Mouse (Mus musculus) cerebellum, adult 2 months (tissue): ENCODE data around the gene Pde8a. TPM values are rescaled to one million over a fixed set of nuclear protein-coding genes. Genes with fewer than 3 reads are reported as not detected.

Source experiments
- DNase-seq, 2 experiments: peaks; one replicate each; pipeline ENCODE4 v3.0.0; 2021
- H3K27ac ChIP-seq: fragments of 200-500 bp; 2 replicates; pipeline ENCODE4 v1.5.1; 2012; ENCODE audit warnings: low read length, control low read depth, inconsistent platforms; ENCODE audit not compliant: insufficient read depth
- H3K27me3 ChIP-seq: fragments of 200-500 bp; 2 replicates; pipeline ENCODE4 v1.6.1; 2012; ENCODE audit warnings: inconsistent platforms, mild to moderate bottlenecking, low read length, moderate library complexity; ENCODE audit not compliant: control insufficient read depth, insufficient read depth
- H3K4me1 ChIP-seq: fragments of 200-500 bp; 2 replicates; pipeline ENCODE4 v1.6.1; 2011; ENCODE audit warnings: low read length; ENCODE audit not compliant: control insufficient read depth, insufficient read depth
- H3K4me3 ChIP-seq: fragments of 200-500 bp; replicated peaks from 2 replicates; pipeline ENCODE3; 2011; ENCODE audit warnings: mild to moderate bottlenecking, low read depth, low read length, control low read depth; ENCODE audit not compliant: insufficient read depth
- CTCF ChIP-seq: fragments of 200-500 bp; IDR thresholded peaks from 2 replicates; pipeline ENCODE4 v1.5.1; 2011; ENCODE audit warnings: low read depth, mild to moderate bottlenecking, control low read depth, low read length, moderate library complexity, borderline replicate concordance; ENCODE audit not compliant: insufficient read depth
- POLR2A ChIP-seq: fragments of 200-500 bp; IDR thresholded peaks from 2 replicates; pipeline ENCODE4 v1.6.1; 2011; ENCODE audit warnings: low read length, control low read depth, borderline replicate concordance; ENCODE audit not compliant: insufficient read depth
- WGBS: fragments of 180-500 bp; shearing (Covaris S2); methylation state at CpG from one replicate; pipeline ENCODE4 v1.1.7; 2018; 5-methylcytosine and 5-hydroxymethylcytosine counted together
- polyA plus RNA-seq: library from polyadenylated mRNA; depleted of rRNA; stranded (reverse); fragments of >200 nt; gene quantifications from 2 replicates; pipeline ENCODE4 v1.2.3, GENCODE M21; 2012

Pde8a gene
- polyA plus RNA-seq, 1 experiment: 21.8 TPM

DNA sequence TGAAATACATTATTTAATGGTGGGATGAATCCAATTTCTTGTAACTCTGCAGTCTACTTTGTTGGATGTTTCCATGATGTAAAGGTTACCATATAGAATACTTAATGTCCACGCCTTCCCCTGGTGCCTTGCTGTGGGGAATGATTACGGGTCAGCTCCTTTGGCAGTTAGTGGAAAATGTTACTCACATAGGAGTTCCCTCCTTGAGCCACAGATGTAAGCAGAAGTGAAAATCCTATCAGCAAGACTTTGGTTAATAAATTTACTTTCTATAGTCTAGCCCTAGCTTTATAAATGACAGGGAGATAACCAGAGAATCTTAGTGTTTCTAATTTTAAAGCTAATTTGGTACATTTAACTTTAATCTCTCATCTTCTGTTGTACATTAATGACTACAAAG lies 81.8 kb downstream of the Pde8a start:
- no peaks in the 10 kb centered on the region for H3K27me3 ChIP-seq
- TF ChIP-seq POLR2A (no peak), CTCF (no peak)
- H3K4me3 ChIP-seq: no peak overlapping the region
- DNase-seq: no peak
- 94% methylated on average over 2 of the region's 2 CpGs for WGBS
- no peak overlapping the region for H3K27ac ChIP-seq
- H3K4me1 ChIP-seq: no peaks in the 10 kb centered on the region

DNA sequence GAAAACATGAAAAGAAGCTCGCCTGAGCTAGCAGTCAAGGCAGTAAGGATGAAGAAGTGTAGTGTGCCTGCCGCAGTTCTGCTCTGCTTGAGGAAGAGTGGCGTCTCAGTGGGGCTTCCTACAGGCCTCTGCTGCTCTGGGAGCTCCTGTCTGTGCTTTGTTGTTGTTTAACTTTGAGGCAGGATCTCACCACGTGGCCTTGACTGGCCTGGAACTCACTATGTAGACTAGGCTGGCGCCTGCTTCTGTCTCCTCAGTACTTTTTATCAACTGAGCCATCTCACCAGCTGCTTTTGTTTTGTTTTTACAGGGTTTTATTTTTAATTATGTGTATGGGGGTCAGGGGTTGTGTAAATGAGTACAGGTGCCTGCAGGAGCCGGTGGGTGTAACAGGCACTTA lies 84.8 kb downstream of the Pde8a start:
- 53% methylated on average over 6 of the region's 6 CpGs for WGBS
- Histone ChIP-seq H3K27me3 (no peaks in the 10 kb centered on the region), H3K4me1 (no peaks in the 10 kb centered on the region), H3K4me3 (no peak overlapping the region), H3K27ac (no peak overlapping the region)
- TF ChIP-seq CTCF: no peak
- no peak for TF ChIP-seq POLR2A
- DNase-seq: no peak

DNA sequence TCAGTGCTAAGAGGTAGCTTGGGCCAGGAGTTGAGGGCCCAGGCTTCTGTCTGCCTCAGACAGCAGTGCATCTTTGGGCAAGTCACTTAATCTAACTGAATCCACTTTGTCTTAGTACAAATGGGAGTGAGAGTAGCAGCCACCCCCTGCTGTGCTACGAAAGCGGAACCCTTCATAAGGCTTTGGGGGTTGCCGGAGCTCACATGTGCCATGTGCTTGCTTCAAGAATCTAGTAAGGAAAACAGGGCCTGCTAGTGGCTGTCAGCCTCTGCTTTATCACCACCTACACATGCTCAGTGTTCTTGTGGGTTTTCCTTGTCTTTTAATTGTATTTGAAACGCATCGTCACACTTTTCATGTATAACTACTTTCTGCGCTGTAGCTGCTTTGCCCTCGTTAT lies 87.9 kb downstream of the Pde8a start:
- Histone ChIP-seq H3K27me3 (no peaks in the 10 kb centered on the region), H3K4me1 (no peaks in the 10 kb centered on the region), H3K27ac (no peak overlapping the region), H3K4me3 (no peak overlapping the region)
- no peak for DNase-seq
- WGBS: 56% methylated on average over 7 of the region's 7 CpGs
- no peak for TF ChIP-seq CTCF
- no peak for TF ChIP-seq POLR2A

DNA sequence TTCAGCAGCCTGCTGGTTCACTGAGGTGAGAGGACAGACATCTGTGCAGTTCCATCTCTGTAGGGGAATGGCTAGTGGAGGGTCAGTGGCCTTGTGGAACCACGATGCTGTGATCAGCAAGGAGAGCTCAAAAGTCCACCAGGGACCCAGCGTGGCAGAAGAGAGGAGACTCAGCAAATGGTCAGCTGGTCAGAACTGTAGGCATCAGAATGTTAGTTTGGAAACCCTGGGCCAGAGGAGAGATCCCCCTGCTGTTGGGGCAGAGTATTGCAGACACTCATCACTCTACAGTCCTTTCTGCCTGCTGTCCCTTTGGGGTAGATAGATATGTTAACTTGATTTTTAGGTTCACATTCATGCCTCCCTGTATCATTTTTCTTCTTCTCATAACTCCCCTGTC lies 90.3 kb downstream of the Pde8a start:
- WGBS: 89% methylated on average over 2 of the region's 2 CpGs
- Histone ChIP-seq H3K27ac (peak overlapping the region; percentile 45; the same call in 1 of the 2 replicates), H3K4me3 (no peak overlapping the region), H3K4me1 (no peaks in the 10 kb centered on the region), H3K27me3 (no peaks in the 10 kb centered on the region)
- DNase-seq: no peak
- TF ChIP-seq CTCF: no peak
- TF ChIP-seq POLR2A: no peak

DNA sequence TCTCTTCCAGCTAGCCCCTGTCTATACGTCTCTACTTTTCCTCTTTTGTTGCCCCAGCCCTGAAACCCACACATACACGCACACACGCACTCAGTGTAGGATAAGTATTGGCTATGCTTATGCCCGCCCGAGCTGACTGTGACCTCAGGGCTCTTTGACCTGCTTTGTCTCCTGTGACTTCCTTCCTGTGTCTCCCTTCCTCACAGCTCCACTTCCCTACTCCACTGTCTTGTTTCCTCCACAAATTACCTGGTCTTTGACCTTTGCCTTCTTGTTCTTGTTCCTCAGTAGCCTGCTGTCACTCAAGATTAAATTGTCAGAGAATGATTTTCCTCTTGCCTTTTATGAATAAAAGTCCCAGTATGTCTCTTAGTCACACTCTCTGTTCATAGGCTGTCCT lies 90.7 kb downstream of the Pde8a start:
- 87% methylated on average over 5 of the region's 5 CpGs for WGBS
- peak overlapping the region; percentile 45; the same call in 1 of the 2 replicates for H3K27ac ChIP-seq
- no peak for DNase-seq
- no peak for TF ChIP-seq POLR2A
- TF ChIP-seq CTCF: no peak
- no peaks in the 10 kb centered on the region for H3K27me3 ChIP-seq
- no peak overlapping the region for H3K4me3 ChIP-seq
- H3K4me1 ChIP-seq: no peaks in the 10 kb centered on the region

DNA sequence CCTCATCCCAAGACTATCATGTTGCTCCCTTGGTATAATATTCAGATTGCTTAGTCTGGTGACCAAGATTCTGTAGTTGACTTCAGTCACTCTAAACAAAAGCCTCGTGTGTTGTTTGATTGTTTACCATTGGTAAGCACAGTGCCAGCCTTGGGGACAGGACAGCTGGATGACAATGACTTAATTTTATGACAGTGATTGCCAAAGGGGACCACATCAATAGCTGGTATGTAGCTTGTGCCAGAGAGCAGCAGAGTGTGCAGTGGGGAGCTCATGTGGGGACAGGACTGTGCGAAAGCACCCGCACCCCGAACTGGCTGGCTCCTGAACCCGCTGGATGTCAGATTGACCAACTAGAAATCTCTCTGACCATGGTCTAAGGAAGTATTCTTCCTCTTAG lies 91.3 kb downstream of the Pde8a start:
- DNase-seq: peak in 1 of 2 experiments; percentile 15
- Histone ChIP-seq H3K27me3 (no peaks in the 10 kb centered on the region), H3K4me1 (no peaks in the 10 kb centered on the region), H3K27ac (peak overlapping the region; percentile 45; the same call in 1 of the 2 replicates), H3K4me3 (no peak overlapping the region)
- TF ChIP-seq POLR2A (no peak), CTCF (no peak)
- WGBS: 80% methylated on average over 5 of the region's 5 CpGs

DNA sequence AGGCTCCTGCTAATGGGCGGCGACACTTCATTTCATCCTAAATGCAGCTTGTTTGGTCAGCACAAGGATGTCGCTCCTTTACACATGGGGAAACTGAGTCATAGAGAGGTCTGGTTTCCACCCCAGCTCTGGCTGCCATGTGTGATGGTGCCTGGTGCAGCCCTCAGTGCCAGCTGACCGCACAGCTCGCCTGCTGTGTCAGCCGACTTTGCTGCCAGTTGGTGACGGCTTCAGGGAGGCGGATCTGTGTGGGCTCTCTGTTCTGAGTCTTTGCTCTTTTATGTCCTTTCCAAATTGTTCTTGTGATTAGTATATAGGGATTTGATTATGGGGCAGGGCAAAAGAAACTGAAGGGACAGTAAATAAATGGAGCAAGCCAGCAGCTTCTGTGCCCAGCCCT lies 94.3 kb downstream of the Pde8a start:
- 45% methylated on average over 8 of the region's 8 CpGs for WGBS
- H3K27ac ChIP-seq: peak overlapping the region; percentile 1; the same call in 1 of the 2 replicates
- TF ChIP-seq POLR2A (no peak), CTCF (no peak)
- no peaks in the 10 kb centered on the region for H3K4me1 ChIP-seq
- H3K4me3 ChIP-seq: no peak overlapping the region
- no peaks in the 10 kb centered on the region for H3K27me3 ChIP-seq
- peak in 1 of 2 experiments; percentile 27 for DNase-seq

DNA sequence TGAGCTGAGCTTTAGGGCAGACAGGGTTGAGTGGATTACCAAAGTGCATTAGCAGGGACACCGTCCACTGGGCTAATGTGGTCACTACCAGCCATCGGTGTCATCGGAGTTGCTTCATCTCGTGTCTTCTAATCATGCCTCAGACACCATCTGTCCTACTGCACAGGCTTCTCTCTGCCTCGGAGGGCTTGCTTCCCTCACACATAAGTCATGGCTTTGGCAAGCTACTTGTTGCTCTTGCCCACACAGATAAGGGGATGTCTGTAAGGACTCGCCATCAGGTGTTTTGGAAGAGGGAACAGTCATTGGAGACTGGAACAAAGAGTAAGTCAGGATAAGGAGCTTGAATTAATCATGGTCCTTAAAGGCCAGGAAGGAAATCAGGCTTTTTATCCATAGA lies 95.9 kb downstream of the Pde8a start:
- no peak overlapping the region for H3K4me3 ChIP-seq
- 0 out of 2 replicates have a peak overlapping the region, but pooled peaks have one; percentile 5 for H3K27ac ChIP-seq
- no peaks in the 10 kb centered on the region for H3K4me1 ChIP-seq
- TF ChIP-seq CTCF (no peak), POLR2A (no peak)
- WGBS: 77% methylated on average over 6 of the region's 6 CpGs
- H3K27me3 ChIP-seq: no peaks in the 10 kb centered on the region
- DNase-seq: no peak
